ENCODE assay signal across 26 mouse cellular contexts in the genomic region with DNA sequence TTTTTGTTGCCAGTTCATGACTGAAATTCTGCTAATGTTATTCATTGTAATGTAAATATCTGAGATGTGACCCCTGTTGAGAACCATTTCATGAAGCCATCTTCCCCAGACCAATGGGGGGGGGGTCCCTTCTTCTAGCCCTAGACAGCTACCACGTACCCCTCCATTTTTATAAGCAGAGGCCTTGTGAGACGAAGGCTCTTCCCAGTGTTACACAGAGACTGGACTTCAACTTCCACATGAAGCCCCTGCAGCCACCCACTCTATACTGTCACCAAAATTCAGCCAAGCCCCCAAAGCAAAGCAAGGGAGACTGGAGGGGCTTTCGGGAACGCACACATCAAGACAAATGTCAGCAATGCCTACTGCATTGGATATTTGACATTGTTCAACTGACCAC. TPM values are rescaled to one million over a fixed set of nuclear protein-coding genes. Genes with fewer than 3 reads are reported as not detected.
"Had no signal": no experiment of that assay in that cellular context is flagged by ENCODE, and none has a peak within 500 bp of the region (broad histone marks: within the 10 kb centered on the region; RNA-seq: fewer than 3 reads in every experiment).

No protein-coding gene starts in this region.

- H3K36me3 ChIP-seq: heart, embryonic 12.5 days; intestine, embryonic 15.5 days; limb, embryonic 10.5 days; limb, embryonic 12.5 days; liver, embryonic 13.5 days; liver, embryonic 15.5 days had no signal

- DNase-seq: gastrocnemius, adult 2 months; gastrocnemius, postnatal 10 days; gastrocnemius, postnatal 25 days; heart, adult 2 months; heart, postnatal 14 days; heart, postnatal 4 days; kidney, adult 18-20 months; kidney, adult 8-10 months; kidney, postnatal 10 days; kidney, postnatal 25 days; kidney, postnatal 4 days; liver; liver, embryonic 13.5 days; liver, postnatal 0 days had no signal

- H3K9ac ChIP-seq: heart, embryonic 12.5 days; hindbrain, embryonic 14.5 days; intestine, embryonic 15.5 days; limb, embryonic 12.5 days; liver, embryonic 13.5 days; liver, embryonic 15.5 days; liver, postnatal 0 days had no signal

- H3K4me2 ChIP-seq: heart, embryonic 12.5 days; hindbrain, embryonic 14.5 days; intestine, embryonic 15.5 days; limb, embryonic 12.5 days; liver, embryonic 11.5 days; liver, embryonic 13.5 days; liver, embryonic 15.5 days had no signal

- H3K27ac ChIP-seq: gastrocnemius, adult 2 months; heart, adult 2 months; hindbrain, embryonic 14.5 days; intestine, embryonic 15.5 days; layer of hippocampus, adult 2 months; left cerebral cortex, adult 2 months; limb, embryonic 10.5 days; limb, embryonic 12.5 days; liver, embryonic 13.5 days; liver, embryonic 15.5 days had no signal

- H3K4me1 ChIP-seq: liver, embryonic 13.5 days; liver, embryonic 15.5 days had no signal

- H3K4me3 ChIP-seq: gastrocnemius, adult 2 months; heart, adult 2 months; heart, embryonic 12.5 days; intestine, embryonic 15.5 days; layer of hippocampus, adult 2 months; left cerebral cortex, adult 2 months; limb, embryonic 10.5 days; limb, embryonic 12.5 days; liver, embryonic 13.5 days; liver, embryonic 15.5 days had no signal

- ATAC-seq: inflammation-experienced regulatory T-cells, adult 6 months; intestine, embryonic 15.5 days; intestine, postnatal 0 days; liver, postnatal 0 days had no signal

- H3K9me3 ChIP-seq: heart, embryonic 12.5 days; intestine, embryonic 15.5 days; limb, embryonic 10.5 days; limb, embryonic 12.5 days; liver, embryonic 13.5 days; liver, embryonic 15.5 days had no signal

RNA-seq across cellular contexts. Expression of a gene that starts 6.1 kb away (rescaled TPM):
- total RNA-seq: granulocyte monocyte progenitor cell, adult 5-6 weeks had no signal
